Mouse (Mus musculus): ENCODE data around the gene Dpagt1.

- TF ChIP-seq CTCF (IDR thresholded peaks at IDR 0.05; ENCODE audit: extremely low read depth, insufficient read depth, insufficient read length, insufficient replicate concordance) (no peak), POLR2A (IDR thresholded peaks at IDR 0.05; ENCODE audit: low read depth, low read length) (no peak)
Measured at GRCm38 (mm10) chr9:44341487-44341886, 15.7 kb downstream of the Dpagt1 start.
